Mouse (Mus musculus) thymus, postnatal 14 days (tissue): Measurements from ENCODE around the gene Foxf1.

Source experiments
- DNase-seq: peaks from one replicate; pipeline ENCODE4 v3.0.0; 2021

Foxf1 gene

GRCm38 (mm10) chr8:121132961-121133513, 48.9 kb downstream of the Foxf1 start:
- DNase-seq, result no peak

- no peak for DNase-seq
These were observed 49.9 kb downstream of the Foxf1 start for GRCm38 (mm10) chr8:121134102-121134501.

- no peak for DNase-seq
These were observed 50.3 kb downstream of the Foxf1 start for GRCm38 (mm10) chr8:121134512-121134911.

GRCm38 (mm10) chr8:121136856-121137255, 52.7 kb downstream of the Foxf1 start:
- DNase-seq, result no peak
